Mouse (Mus musculus): Measurements from ENCODE around the gene Fbxo42. TPM values are rescaled to one million over a fixed set of nuclear protein-coding genes. Genes with fewer than 3 reads are reported as not detected.
A peak's percentile ranks its signal among the peaks of the same experiment; 100 is the strongest.

Gene Fbxo42
- 10 to 100 TPM in 1 of 2 experiments, 1 to 10 TPM in 1; 9.1 to 10.8 TPM for total RNA-seq (2021)
- long read RNA-seq, experiment 1, full-length matches to known transcripts, result 4 of 6 reads
- long read RNA-seq, experiment 1, partial matches to known transcripts, result 1 of 6 reads
- long read RNA-seq, experiment 1, other reads (novel, unspliced or antisense), result 1 of 6 reads
- long read RNA-seq, experiment 2, full-length matches to known transcripts, result 11 of 14 reads
- long read RNA-seq, experiment 2, partial matches to known transcripts, result 0 of 14 reads
- long read RNA-seq, experiment 2, other reads (novel, unspliced or antisense), result 3 of 14 reads

- peak; percentile 93 for DNase-seq
These were observed at the start of gene Fbxo42 for GRCm38 (mm10) chr4:141147112-141148008. Gene Fbxo42 (plus strand): TSS chr4:141147913.

DNA sequence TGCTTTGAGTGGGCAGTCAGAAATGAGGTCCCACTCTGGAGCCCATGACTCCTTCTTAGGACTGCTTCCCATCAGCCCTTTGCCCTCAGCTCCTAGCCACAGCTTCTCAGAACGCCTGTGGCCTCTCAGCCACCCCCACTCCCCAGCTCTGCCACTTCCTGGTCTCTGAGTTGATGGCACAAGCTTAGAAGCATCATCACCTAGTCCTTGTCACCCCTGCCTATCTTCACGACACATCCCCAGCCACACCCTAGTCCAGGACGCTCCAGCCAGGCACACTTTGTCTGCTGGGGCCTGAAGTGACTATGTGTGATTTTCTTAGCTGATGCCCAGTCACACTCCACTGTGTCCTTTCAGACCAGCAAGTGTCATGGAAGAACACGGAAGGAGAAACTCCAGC lies 48.8 kb upstream of the Fbxo42 start:
- intact Hi-C loops (cut with DNase I; ENCODE audit: low total_unique reads), result no loop called here
- no peak for DNase-seq

More at GRCm38 (mm10) chr4:141147112-141148008, at the start of gene Fbxo42:
- intact Hi-C loops (cut with DNase I; ENCODE audit: low total_unique reads), result loop anchor here (10.0 kb wide), 2 partner anchors 67 to 117 kb away; partner anchors contain the start of gene Rsg1

- no peak for DNase-seq
- intact Hi-C loops (cut with DNase I; ENCODE audit: low total_unique reads), result no loop called here
These were observed 47.8 kb upstream of the Fbxo42 start for GRCm38 (mm10) chr4:141099956-141100355.

DNA sequence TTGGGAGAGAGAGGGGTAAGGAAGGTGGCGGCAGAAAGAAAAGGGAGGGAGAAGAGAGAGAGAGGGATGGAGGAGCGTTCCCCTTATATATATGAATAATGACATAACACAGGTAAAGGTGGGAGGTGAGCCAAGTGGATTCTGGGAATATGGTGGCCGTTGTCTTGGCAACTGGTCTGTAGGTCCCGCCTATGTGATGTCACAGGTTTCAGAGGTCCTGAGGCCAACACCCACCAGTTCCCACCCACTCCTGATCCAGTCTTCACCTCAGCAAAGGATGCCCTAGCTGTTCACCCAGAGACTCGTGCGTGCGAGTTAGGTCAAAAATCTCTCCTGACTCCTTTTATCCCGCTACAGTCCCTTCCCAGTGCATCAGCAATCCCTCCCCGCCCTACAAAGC lies 46.4 kb upstream of the Fbxo42 start:
- intact Hi-C loops (cut with DNase I; ENCODE audit: low total_unique reads), result no loop called here
- DNase-seq, result no peak

GRCm38 (mm10) chr4:141101855-141102254 lies 45.9 kb upstream of the Fbxo42 start:
- no peak for DNase-seq
- intact Hi-C loops (cut with DNase I; ENCODE audit: low total_unique reads), result no loop called here

- DNase-seq, result peak; percentile 28
- intact Hi-C loops (cut with DNase I; ENCODE audit: low total_unique reads), result no loop called here
These were observed 41.1 kb upstream of the Fbxo42 start for GRCm38 (mm10) chr4:141106526-141107183.

- intact Hi-C loops (cut with DNase I; ENCODE audit: low total_unique reads), result no loop called here
- DNase-seq, result no peak
These were observed 39.4 kb upstream of the Fbxo42 start for GRCm38 (mm10) chr4:141108196-141108732.

DNA sequence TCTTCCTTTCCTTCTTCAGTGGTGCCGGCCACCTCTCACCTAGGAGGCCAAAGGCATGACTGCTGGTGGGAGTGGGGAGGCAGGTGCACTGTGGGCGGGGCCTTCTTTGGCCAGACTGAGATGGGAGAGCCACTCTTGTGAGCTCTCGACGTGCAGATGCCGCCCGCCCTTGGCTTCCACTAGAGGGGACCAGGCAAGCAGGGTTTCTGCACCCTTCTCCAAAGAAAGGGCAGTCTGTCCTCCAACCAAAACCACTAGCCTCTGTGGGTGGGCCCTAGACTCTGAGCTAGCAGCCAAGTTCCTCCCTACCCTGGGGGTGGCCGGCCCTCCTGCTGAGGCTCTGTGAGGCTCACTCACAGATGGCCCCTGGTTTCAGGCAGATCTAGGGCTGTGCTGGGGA lies 33.9 kb upstream of the Fbxo42 start:
- DNase-seq, result peak; percentile 33
- intact Hi-C loops (cut with DNase I; ENCODE audit: low total_unique reads), result no loop called here

DNA sequence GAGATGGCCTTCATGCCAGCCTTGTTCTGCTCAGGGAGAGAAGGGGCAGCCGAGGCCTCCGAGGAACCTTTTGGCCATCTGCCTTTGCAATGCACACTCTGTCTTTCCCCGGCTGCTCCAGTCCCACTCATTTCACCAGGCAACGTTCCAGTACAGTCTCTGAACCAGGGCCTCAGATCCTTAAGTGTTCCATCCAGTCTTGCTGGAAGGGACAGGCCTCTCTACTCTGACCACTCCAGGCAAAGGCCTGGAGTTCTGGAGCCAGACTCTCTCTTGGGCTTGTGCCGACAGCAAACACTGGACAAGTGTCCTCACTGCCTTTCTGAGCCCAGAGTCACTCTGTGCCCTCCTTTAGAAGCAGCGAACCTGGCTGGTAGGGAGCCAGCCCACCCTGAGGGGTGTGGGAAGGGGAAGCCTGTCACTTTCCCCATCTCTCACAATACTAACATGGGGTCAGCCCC lies 33.2 kb upstream of the Fbxo42 start:
- intact Hi-C loops (cut with DNase I; ENCODE audit: low total_unique reads), result no loop called here
- peak; percentile 45 for DNase-seq

- intact Hi-C loops (cut with DNase I; ENCODE audit: low total_unique reads), result no loop called here
- no peak for DNase-seq
These were observed 32.3 kb upstream of the Fbxo42 start for GRCm38 (mm10) chr4:141115398-141115797.

GRCm38 (mm10) chr4:141118691-141119090 lies 29.0 kb upstream of the Fbxo42 start:
- no peak for DNase-seq
- intact Hi-C loops (cut with DNase I; ENCODE audit: low total_unique reads), result no loop called here

DNA sequence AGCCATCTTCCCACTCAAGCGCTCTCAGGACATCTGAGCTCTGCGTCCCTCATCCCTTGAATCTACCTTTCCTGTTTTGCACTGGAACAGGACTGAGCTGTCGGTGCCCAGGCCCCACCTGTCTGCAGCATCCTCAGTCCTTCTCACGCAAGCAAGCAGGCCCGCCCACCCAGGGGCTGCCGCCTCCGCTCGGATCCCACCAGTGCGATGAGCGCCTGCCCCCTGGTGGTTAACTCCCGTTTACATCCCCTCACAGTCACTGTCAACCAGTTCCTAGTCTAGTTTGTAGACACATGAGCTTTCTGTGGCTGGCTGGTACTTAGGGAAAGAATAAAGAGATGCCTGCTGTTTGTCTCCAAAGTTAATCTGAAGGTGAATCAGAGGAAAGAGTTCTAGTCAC lies 27.0 kb upstream of the Fbxo42 start:
- intact Hi-C loops (cut with DNase I; ENCODE audit: low total_unique reads), result no loop called here
- DNase-seq, result peak; percentile 62

GRCm38 (mm10) chr4:141122663-141123062 lies 25.1 kb upstream of the Fbxo42 start:
- no peak for DNase-seq
- intact Hi-C loops (cut with DNase I; ENCODE audit: low total_unique reads), result no loop called here

DNA sequence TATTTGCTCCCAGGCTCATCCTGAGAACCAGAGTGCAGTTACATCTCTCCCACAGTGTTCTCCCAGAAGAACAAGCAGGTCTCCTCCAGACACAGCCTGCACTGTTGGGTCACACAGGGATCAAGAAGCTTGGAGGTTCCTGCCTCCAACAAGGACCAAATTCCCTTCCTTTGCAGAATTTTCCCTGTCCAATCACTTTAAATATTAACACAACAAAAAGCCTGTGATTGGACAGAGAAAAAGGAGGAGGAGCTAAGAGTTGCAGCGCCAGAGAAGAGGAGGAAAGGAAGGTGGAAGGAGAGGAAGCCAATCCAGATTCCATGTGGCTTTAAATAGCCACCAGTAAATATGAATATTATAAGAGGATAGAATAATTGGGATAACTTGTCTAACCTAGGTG lies 24.6 kb upstream of the Fbxo42 start:
- intact Hi-C loops (cut with DNase I; ENCODE audit: low total_unique reads), result no loop called here
- DNase-seq, result no peak

DNA sequence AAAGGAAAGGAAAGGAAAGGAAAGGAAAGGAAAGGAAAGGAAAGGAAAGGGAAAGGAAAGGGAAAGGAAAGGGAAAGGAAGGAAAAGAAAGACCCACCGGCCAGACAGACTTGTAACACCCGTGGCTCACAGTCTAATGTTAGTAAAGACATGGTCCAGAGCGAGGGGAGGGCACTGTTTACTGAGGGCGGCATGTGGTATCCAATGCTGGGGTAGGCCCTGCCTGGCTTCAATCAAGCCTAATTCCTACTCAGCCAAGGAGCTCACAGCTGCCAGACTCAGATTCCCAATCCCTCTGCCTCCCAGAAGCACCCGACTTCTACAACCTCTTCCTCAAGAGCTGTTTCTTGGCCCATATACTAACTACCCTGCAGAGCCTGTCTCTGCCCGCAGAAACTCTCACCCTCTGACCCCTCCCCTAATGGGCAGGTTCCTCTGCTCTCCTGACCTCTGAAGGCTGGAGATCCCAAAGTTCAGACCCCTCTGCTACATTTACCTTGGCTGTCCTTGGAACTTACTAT lies 18.5 kb upstream of the Fbxo42 start:
- intact Hi-C loops (cut with DNase I; ENCODE audit: low total_unique reads), result no loop called here
- no peak for DNase-seq

- intact Hi-C loops (cut with DNase I; ENCODE audit: low total_unique reads), result no loop called here
- DNase-seq, result no peak
These were observed 16.9 kb upstream of the Fbxo42 start for GRCm38 (mm10) chr4:141130704-141131342.

DNA sequence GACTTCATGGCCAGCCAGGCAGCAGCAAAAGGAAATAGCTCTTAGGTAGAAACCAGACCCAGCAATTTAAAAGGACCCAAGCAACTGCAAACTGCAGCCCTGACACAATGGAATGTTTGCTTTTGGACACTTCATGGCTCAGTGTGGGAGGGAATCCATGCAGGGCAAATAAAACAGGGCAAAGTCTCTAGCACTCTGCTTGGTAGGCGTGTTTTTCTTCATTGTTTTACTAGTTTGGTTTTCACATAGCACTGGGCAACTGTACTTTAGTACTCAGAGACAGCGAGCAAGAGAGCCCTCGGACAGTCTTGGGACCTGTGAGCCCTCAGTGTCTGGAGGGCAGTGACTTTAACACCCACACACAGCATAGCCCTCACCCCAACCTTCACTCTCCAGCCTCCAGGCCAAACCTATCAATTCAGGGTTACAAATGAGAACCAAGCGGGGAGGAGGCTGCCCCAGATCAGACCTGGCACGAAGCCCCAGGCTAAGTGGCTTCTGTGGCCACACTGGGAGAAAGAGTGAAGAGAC lies 16.1 kb upstream of the Fbxo42 start:
- intact Hi-C loops (cut with DNase I; ENCODE audit: low total_unique reads), result no loop called here
- DNase-seq, result no peak

DNA sequence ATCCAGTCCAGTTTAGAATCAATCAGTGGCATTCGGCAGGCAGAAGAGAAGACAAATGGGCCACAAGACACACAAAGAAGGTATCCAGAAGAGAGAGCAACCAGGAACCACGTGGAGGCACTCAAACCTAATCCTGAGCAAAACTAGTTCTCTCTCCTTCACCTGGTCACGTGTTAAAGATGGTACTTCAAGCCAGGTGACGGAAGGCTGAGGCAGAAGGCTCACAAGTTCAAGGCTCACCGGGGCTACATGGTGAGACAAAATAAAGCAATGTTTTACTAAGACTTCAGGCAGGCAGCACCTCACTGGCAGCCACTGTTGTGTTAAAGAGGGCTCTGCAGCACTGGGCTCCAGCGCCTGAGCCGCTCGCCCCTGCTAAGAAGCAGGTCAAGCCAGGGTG lies 15.5 kb upstream of the Fbxo42 start:
- intact Hi-C loops (cut with DNase I; ENCODE audit: low total_unique reads), result no loop called here
- no peak for DNase-seq

- DNase-seq, result no peak
- intact Hi-C loops (cut with DNase I; ENCODE audit: low total_unique reads), result no loop called here
These were observed 14.5 kb upstream of the Fbxo42 start for GRCm38 (mm10) chr4:141133227-141133626.
